Mouse (Mus musculus): ENCODE data around the gene Smyd3. TPM values are rescaled to one million over a fixed set of nuclear protein-coding genes. Genes with fewer than 3 reads are reported as not detected.

Smyd3 gene
- polyA plus RNA-seq, 1 experiment from 2014 or later: 18.9 TPM

DNA sequence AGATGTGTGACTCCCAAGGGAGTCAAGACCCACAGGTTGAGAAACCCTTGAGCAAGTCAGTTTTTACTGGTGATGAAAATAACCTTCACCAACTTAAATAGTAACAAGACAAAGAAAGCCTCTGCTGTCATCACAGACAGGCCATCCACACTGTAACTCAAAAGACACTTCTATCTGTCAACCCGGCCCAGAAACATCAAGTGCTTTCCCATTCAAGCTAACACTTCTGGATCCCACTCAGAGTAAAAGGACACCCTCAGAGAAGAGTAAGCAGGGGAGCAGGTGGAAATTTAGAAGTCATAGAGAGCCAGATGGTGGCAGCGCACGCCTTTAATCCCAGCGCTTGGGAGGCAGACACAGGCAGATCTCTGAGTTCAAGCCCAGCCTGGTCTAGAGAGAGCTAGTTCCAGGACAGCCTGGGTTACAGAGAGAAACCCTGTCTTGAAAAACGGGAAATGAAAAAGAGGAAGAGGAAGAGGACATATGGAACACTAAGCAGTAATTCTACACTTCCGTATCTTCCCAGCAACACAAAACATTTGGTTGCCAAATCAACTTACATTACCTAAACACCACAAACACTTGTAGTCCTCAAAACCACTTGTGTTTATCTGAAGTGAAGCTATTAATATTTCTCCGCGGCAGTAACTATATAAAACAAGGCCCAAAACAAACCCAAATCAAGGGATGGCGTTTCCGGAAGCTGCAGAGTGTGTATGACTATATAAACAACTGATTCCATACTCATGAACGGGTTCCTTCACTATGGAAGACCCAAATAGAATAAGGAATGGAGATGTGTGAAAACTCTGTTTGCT, 83.2 kb downstream of the Smyd3 start:
- H3K4me3 ChIP-seq (replicated peaks; ENCODE audit: low read length): no peak overlapping the region
- no peaks in the 10 kb centered on the region for H3K4me1 ChIP-seq (ENCODE audit: control insufficient read depth, insufficient read depth, low read length)
- H3K9ac ChIP-seq (ENCODE audit: low read length): no peak overlapping the region
- 79% methylated on average over 11 of the region's 11 CpGs for WGBS
- no peaks in the 10 kb centered on the region for H3K27me3 ChIP-seq (ENCODE audit: control insufficient read depth, insufficient read depth, low read length)
- no peak overlapping the region for H3K27ac ChIP-seq (ENCODE audit: low read length)
- H3K9me3 ChIP-seq (replicated peaks; ENCODE audit: control insufficient read depth, low read length): no peaks in the 10 kb centered on the region
- H3K4me2 ChIP-seq (ENCODE audit: low read depth, low read length): no peak overlapping the region
- H3K36me3 ChIP-seq (ENCODE audit: control insufficient read depth, insufficient read depth, low read length): no peaks in the 10 kb centered on the region
- ATAC-seq (ENCODE audit: insufficient read depth, low FRiP score): no peak

DNA sequence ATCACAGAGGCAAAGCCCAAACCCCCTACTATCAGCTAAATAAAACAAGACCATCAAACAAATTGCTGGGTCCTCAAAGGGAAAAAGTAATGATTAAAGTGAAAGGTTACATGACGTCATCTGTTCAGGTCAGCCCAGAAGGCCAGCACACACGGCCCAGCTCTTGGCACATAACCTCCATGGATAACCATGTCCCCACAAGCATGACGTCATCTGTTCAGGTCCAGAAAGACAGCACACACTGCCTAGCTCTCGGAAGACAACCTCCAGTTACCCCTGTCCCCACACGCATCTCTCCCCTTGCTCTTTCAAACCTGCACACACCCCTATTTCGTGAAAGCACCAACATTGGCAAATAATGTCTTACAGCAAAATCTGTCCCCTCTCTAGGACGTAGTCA, 84.0 kb downstream of the Smyd3 start:
- no peak overlapping the region for H3K4me2 ChIP-seq (ENCODE audit: low read depth, low read length)
- no peak overlapping the region for H3K9ac ChIP-seq (ENCODE audit: low read length)
- H3K36me3 ChIP-seq (ENCODE audit: control insufficient read depth, insufficient read depth, low read length): no peaks in the 10 kb centered on the region
- H3K4me1 ChIP-seq (ENCODE audit: control insufficient read depth, insufficient read depth, low read length): no peaks in the 10 kb centered on the region
- 74% methylated on average over 7 of the region's 7 CpGs for WGBS
- H3K27ac ChIP-seq (ENCODE audit: low read length): no peak overlapping the region
- no peaks in the 10 kb centered on the region for H3K27me3 ChIP-seq (ENCODE audit: control insufficient read depth, insufficient read depth, low read length)
- H3K9me3 ChIP-seq (replicated peaks; ENCODE audit: control insufficient read depth, low read length): no peaks in the 10 kb centered on the region
- H3K4me3 ChIP-seq (replicated peaks; ENCODE audit: low read length): no peak overlapping the region
- ATAC-seq (ENCODE audit: insufficient read depth, low FRiP score): no peak

DNA sequence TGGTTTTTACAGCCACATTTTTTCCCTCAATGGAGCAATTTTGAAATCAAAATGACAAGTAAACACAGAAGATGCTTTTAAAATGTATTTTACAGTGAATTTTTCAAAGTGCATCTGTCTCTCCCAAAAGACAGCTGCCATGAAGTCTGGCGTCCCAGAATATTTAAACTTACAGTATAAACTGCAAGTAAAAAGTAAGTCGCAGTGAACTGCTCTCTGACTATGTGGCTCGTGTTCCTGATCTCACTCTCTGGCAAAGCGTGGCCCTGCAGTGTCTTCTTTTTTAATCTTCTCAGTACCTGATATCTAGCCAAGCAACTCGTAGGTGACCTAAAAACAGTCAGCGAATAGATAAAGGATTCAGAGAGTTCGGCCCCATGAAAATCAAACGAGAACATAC, 84.5 kb downstream of the Smyd3 start:
- no peaks in the 10 kb centered on the region for H3K36me3 ChIP-seq (ENCODE audit: control insufficient read depth, insufficient read depth, low read length)
- no peak overlapping the region for H3K4me2 ChIP-seq (ENCODE audit: low read depth, low read length)
- no peak overlapping the region for H3K27ac ChIP-seq (ENCODE audit: low read length)
- H3K4me3 ChIP-seq (replicated peaks; ENCODE audit: low read length): no peak overlapping the region
- H3K9me3 ChIP-seq (replicated peaks; ENCODE audit: control insufficient read depth, low read length): no peaks in the 10 kb centered on the region
- H3K9ac ChIP-seq (ENCODE audit: low read length): no peak overlapping the region
- 68% methylated on average over 8 of the region's 8 CpGs for WGBS
- H3K4me1 ChIP-seq (ENCODE audit: control insufficient read depth, insufficient read depth, low read length): no peaks in the 10 kb centered on the region
- no peaks in the 10 kb centered on the region for H3K27me3 ChIP-seq (ENCODE audit: control insufficient read depth, insufficient read depth, low read length)
- ATAC-seq (ENCODE audit: insufficient read depth, low FRiP score): no peak

DNA sequence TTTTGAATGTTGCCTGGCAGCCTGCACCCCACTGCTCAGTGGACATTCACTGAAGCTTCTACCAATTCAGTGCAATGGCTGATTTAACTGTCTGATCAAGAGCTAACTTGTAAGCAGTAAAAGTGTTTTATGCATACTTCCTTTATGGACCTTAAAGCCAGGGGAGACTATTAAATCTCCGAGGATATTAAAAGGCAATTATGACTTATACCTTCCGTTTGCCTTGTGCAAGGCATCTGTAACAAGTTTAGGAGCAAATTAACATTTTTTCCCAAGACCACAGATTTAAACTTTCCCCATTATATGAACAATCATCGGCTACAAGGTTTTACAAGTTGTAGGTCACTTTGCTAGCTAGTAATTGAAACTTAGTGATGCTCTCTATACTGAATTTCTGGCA, 87.8 kb downstream of the Smyd3 start:
- H3K4me1 ChIP-seq (ENCODE audit: control insufficient read depth, insufficient read depth, low read length): no peaks in the 10 kb centered on the region
- 82% methylated on average over 3 of the region's 3 CpGs for WGBS
- no peak overlapping the region for H3K4me3 ChIP-seq (replicated peaks; ENCODE audit: low read length)
- H3K4me2 ChIP-seq (ENCODE audit: low read depth, low read length): no peak overlapping the region
- H3K27me3 ChIP-seq (ENCODE audit: control insufficient read depth, insufficient read depth, low read length): no peaks in the 10 kb centered on the region
- no peak overlapping the region for H3K27ac ChIP-seq (ENCODE audit: low read length)
- no peak for ATAC-seq (ENCODE audit: insufficient read depth, low FRiP score)
- no peaks in the 10 kb centered on the region for H3K36me3 ChIP-seq (ENCODE audit: control insufficient read depth, insufficient read depth, low read length)
- no peak overlapping the region for H3K9ac ChIP-seq (ENCODE audit: low read length)
- H3K9me3 ChIP-seq (replicated peaks; ENCODE audit: control insufficient read depth, low read length): no peaks in the 10 kb centered on the region

DNA sequence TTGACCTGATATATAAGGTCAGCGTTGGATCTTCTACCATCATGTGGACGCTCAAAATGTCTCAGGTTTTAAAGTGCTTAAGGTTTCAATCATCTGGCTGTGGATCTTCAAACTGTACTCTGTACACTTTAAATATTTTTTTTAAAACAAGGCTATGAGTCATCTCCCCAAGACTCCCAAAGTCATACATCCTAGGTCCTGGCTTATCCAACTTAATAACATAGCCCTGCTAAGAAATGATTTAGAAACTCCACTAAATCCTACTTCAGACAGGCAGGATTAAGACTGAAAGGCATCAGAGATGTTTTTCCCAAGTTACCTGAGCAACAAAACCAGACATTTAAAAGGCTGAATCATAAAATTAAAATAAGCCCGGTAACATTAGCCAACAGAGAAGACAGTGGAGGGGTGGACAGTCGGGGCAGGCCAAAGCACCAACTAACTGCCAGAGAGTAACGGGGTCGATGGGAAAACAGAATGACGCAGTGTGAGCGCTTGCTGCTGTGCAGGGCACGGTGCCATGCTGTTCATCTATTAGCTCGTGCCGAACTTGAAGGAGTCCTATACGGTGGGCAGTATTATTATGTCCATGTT, 92.9 kb downstream of the Smyd3 start:
- H3K4me3 ChIP-seq (replicated peaks; ENCODE audit: low read length): no peak overlapping the region
- H3K4me2 ChIP-seq (ENCODE audit: low read depth, low read length): no peak overlapping the region
- H3K27ac ChIP-seq (ENCODE audit: low read length): no peak overlapping the region
- H3K27me3 ChIP-seq (ENCODE audit: control insufficient read depth, insufficient read depth, low read length): no peaks in the 10 kb centered on the region
- H3K36me3 ChIP-seq (ENCODE audit: control insufficient read depth, insufficient read depth, low read length): no peaks in the 10 kb centered on the region
- H3K9ac ChIP-seq (ENCODE audit: low read length): no peak overlapping the region
- H3K4me1 ChIP-seq (ENCODE audit: control insufficient read depth, insufficient read depth, low read length): no peaks in the 10 kb centered on the region
- H3K9me3 ChIP-seq (replicated peaks; ENCODE audit: control insufficient read depth, low read length): no peaks in the 10 kb centered on the region
- ATAC-seq (ENCODE audit: insufficient read depth, low FRiP score): peak; percentile 72; the same call in 1 of the 2 replicates
- 70% methylated on average over 12 of the region's 12 CpGs for WGBS

DNA sequence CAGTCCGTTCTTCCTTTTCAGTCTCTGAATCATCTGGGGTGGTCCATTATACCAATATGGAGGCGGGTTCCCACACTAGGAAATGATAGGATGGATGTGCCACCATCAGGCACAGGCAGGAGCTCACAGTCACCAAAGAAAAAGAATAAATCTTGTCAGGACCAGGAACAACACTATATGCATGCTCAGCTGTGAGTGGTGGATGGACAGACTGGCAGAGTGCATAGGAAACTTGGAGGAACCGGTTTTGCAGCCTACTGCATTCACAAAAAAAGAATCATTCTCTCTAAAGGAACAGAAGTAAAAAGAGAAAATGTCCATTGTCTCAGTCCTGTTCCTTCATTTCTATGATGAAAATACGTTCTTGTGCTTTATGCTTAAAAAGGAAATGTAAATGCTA, 98.8 kb downstream of the Smyd3 start:
- no peak for ATAC-seq (ENCODE audit: insufficient read depth, low FRiP score)
- Histone ChIP-seq H3K9ac (ENCODE audit: low read length) (no peak overlapping the region), H3K27ac (ENCODE audit: low read length) (no peak overlapping the region), H3K4me1 (ENCODE audit: control insufficient read depth, insufficient read depth, low read length) (peaks cover 2% of the 10 kb centered on the region; the same call in 1 of the 2 replicates), H3K4me3 (replicated peaks; ENCODE audit: low read length) (no peak overlapping the region), H3K36me3 (ENCODE audit: control insufficient read depth, insufficient read depth, low read length) (no peaks in the 10 kb centered on the region), H3K4me2 (ENCODE audit: low read depth, low read length) (0 out of 2 replicates have a peak overlapping the region, but pooled peaks have one; percentile 24), H3K27me3 (ENCODE audit: control insufficient read depth, insufficient read depth, low read length) (no peaks in the 10 kb centered on the region), H3K9me3 (replicated peaks; ENCODE audit: control insufficient read depth, low read length) (0 out of 2 replicates have a peak, but pooled peaks cover 2% of the 10 kb centered on the region)
- WGBS: 64% methylated on average over 4 of the region's 4 CpGs

DNA sequence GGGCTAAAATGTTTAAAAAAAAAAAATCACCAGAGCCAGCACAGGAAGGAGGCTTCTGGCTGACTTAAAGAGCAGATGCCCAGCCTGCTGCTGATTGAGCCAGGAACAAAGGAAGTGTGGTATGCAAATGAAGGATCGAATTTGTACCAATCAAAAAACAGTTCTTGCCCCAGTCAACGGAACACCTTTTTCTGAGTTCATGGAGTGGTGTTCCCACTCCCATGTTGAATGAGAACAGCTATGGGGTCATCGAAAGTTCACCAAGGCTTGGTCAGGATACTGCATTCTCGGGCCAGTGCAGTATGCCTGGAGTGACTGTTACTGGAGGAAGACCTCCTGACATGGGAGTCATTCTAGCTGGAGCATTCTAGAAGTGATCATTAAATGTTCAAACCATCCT, 109.8 kb downstream of the Smyd3 start:
- no peaks in the 10 kb centered on the region; the same call in 1 of the 2 replicates for H3K36me3 ChIP-seq (ENCODE audit: control insufficient read depth, insufficient read depth, low read length)
- ATAC-seq (ENCODE audit: insufficient read depth, low FRiP score): no peak
- H3K4me3 ChIP-seq (replicated peaks; ENCODE audit: low read length): no peak overlapping the region
- H3K27me3 ChIP-seq (ENCODE audit: control insufficient read depth, insufficient read depth, low read length): no peaks in the 10 kb centered on the region
- no peaks in the 10 kb centered on the region for H3K9me3 ChIP-seq (replicated peaks; ENCODE audit: control insufficient read depth, low read length)
- no peak overlapping the region for H3K4me2 ChIP-seq (ENCODE audit: low read depth, low read length)
- H3K27ac ChIP-seq (ENCODE audit: low read length): no peak overlapping the region
- H3K4me1 ChIP-seq (ENCODE audit: control insufficient read depth, insufficient read depth, low read length): no peaks in the 10 kb centered on the region
- no peak overlapping the region for H3K9ac ChIP-seq (ENCODE audit: low read length)
- 85% methylated on average over 4 of the region's 4 CpGs for WGBS

DNA sequence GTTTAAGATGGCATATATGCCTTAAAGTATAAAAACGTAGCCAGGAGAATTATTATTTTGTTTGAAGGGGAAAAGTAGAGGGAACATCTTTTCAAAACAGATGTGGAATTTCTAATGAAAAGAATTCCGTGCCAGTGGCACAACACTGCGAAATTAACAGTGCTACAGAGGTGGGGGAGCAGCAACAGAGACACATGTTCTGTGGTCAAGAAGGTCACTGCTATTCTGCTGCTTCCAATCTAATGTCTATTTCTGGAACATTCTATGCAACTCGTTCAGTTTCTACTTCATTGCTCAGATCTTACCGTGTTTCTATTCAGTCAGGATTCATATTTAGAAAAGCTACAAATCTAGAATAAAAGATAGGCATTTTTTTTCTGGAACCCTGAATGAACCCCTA, 117.0 kb downstream of the Smyd3 start:
- WGBS: 79% methylated on average over 5 of the region's 5 CpGs
- Histone ChIP-seq H3K4me2 (ENCODE audit: low read depth, low read length) (no peak overlapping the region), H3K27ac (ENCODE audit: low read length) (no peak overlapping the region), H3K4me1 (ENCODE audit: control insufficient read depth, insufficient read depth, low read length) (no peaks in the 10 kb centered on the region), H3K9me3 (replicated peaks; ENCODE audit: control insufficient read depth, low read length) (no peaks in the 10 kb centered on the region), H3K4me3 (replicated peaks; ENCODE audit: low read length) (no peak overlapping the region), H3K36me3 (ENCODE audit: control insufficient read depth, insufficient read depth, low read length) (no peaks in the 10 kb centered on the region), H3K9ac (ENCODE audit: low read length) (no peak overlapping the region), H3K27me3 (ENCODE audit: control insufficient read depth, insufficient read depth, low read length) (no peaks in the 10 kb centered on the region)
- no peak for ATAC-seq (ENCODE audit: insufficient read depth, low FRiP score)

DNA sequence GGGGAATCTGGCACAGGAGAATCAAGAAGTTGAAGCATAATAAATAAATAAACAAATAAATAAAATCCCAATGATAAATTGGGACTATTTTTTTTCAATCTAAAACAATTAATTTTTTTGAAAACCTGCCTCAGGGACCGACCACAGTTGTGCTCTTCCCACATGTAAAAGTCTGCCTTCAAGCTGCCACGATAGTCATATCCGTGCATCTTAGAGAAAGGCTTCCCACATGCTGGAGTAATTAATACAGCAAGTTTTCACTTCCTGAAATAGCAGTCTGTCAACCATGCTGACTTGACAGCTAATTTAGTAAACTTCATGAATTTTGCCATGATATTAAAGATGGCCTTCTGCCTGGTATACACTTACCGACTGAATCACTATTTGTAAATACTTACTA, 119.2 kb downstream of the Smyd3 start:
- Histone ChIP-seq H3K4me1 (ENCODE audit: control insufficient read depth, insufficient read depth, low read length) (no peaks in the 10 kb centered on the region), H3K27ac (ENCODE audit: low read length) (no peak overlapping the region), H3K36me3 (ENCODE audit: control insufficient read depth, insufficient read depth, low read length) (no peaks in the 10 kb centered on the region), H3K9ac (ENCODE audit: low read length) (no peak overlapping the region), H3K4me2 (ENCODE audit: low read depth, low read length) (no peak overlapping the region), H3K9me3 (replicated peaks; ENCODE audit: control insufficient read depth, low read length) (no peaks in the 10 kb centered on the region), H3K27me3 (ENCODE audit: control insufficient read depth, insufficient read depth, low read length) (no peaks in the 10 kb centered on the region), H3K4me3 (replicated peaks; ENCODE audit: low read length) (no peak overlapping the region)
- 85% methylated on average over 4 of the region's 4 CpGs for WGBS
- ATAC-seq (ENCODE audit: insufficient read depth, low FRiP score): no peak

All from stomach, embryonic 16.5 days (tissue).